Mouse (Mus musculus) left cerebral cortex, adult 2 months (tissue): Measurements from ENCODE around the gene Col1a1. TPM values are rescaled to one million over a fixed set of nuclear protein-coding genes. Genes with fewer than 3 reads are reported as not detected.

Source experiments
- DNase-seq, 2 experiments: peaks; one replicate each; pipeline ENCODE4 v3.0.0; 2021 to 2022; ENCODE audit warnings: low spot score in 2 of 2, mixed read lengths in 1 of 2; ENCODE audit errors: extremely low spot score in 1 of 2
- H3K27ac ChIP-seq: fragments of 200-600 bp; 2 replicates; pipeline ENCODE4 v1.8.1; 2022
- H3K4me3 ChIP-seq: fragments of 200-600 bp; 2 replicates; pipeline ENCODE4 v1.8.1; 2022
- CTCF ChIP-seq: fragments of 200-600 bp; IDR thresholded peaks from 2 replicates; pipeline ENCODE4 v1.8.1; 2022; ENCODE audit warnings: antibody characterized with exemption, mild to moderate bottlenecking, moderate library complexity
- intact Hi-C: fragments of 180-260 bp; cut with DNase I; formaldehyde crosslinking; loops from one replicate; pipeline ENCODE4 v1.15.1; 2025
- total RNA-seq, 2 experiments: library from RNA; stranded (reverse); gene quantifications; 2 replicates each; pipeline ENCODE4 v1.2.3; 2021

Col1a1 gene
- total RNA-seq, 2 experiments from 2014 or later = 15.2 to 16.9 TPM

- H3K27ac ChIP-seq = peak overlapping the region; percentile 98
- peak in 1 of 2 experiments; percentile 57 for DNase-seq
- H3K4me3 ChIP-seq = peak overlapping the region; percentile 71
- no peak for TF ChIP-seq CTCF
- intact Hi-C loops = loop anchor here (2.0 to 10.0 kb wide), 2 partner anchors 49 to 667 kb away; partner anchors contain the start of genes Ankrd40, Luc7l3 and Pdk2
Measured at GRCm38 (mm10) chr11:94991641-94992479, 55.8 kb downstream of the Col1a1 start.

- no peak for TF ChIP-seq CTCF
- H3K27ac ChIP-seq = peak overlapping the region; percentile 98
- intact Hi-C loops = loop anchor here (10.0 kb wide), 1 partner anchor 668 kb away; the partner anchor contains the start of genes Ankrd40 and Luc7l3
- no peak for DNase-seq
- peak overlapping the region; percentile 71 for H3K4me3 ChIP-seq
Measured at GRCm38 (mm10) chr11:94992480-94992753, 56.4 kb downstream of the Col1a1 start.

- Histone ChIP-seq H3K27ac (peak overlapping the region; percentile 98), H3K4me3 (peak overlapping the region; percentile 71)
- intact Hi-C loops = loop anchor here (10.0 kb wide), 1 partner anchor 668 kb away; the partner anchor contains the start of genes Ankrd40 and Luc7l3
- peak; percentile 50 to 61 for DNase-seq
- TF ChIP-seq CTCF = no peak
Measured at GRCm38 (mm10) chr11:94992754-94993606, 57.0 kb downstream of the Col1a1 start.

- DNase-seq = no peak
- no peak for TF ChIP-seq CTCF
- intact Hi-C loops = loop anchor here (10.0 kb wide), 1 partner anchor 670 kb away; the partner anchor contains the start of genes Ankrd40 and Luc7l3
- Histone ChIP-seq H3K27ac (peak overlapping the region; percentile 98), H3K4me3 (peak overlapping the region; percentile 71)
Measured at GRCm38 (mm10) chr11:94994208-94994814, 58.3 kb downstream of the Col1a1 start.

- no peak for TF ChIP-seq CTCF
- peak overlapping the region; percentile 71 for H3K4me3 ChIP-seq
- DNase-seq = no peak
- no peak overlapping the region for H3K27ac ChIP-seq
- intact Hi-C loops = loop anchor here (10.0 kb wide), 1 partner anchor 670 kb away; the partner anchor contains the start of genes Ankrd40 and Luc7l3
Measured at GRCm38 (mm10) chr11:94994947-94995772, 59.1 kb downstream of the Col1a1 start.

GRCm38 (mm10) chr11:94996101-94996500 is 60.1 kb downstream of the Col1a1 start:
- H3K4me3 ChIP-seq = no peak overlapping the region
- no peak for TF ChIP-seq CTCF
- H3K27ac ChIP-seq = no peak overlapping the region

GRCm38 (mm10) chr11:94996984-94997383 is 61.0 kb downstream of the Col1a1 start:
- intact Hi-C loops = loop anchor here (10.0 kb wide), 1 partner anchor 672 kb away; the partner anchor contains the start of genes Ankrd40 and Luc7l3
- Histone ChIP-seq H3K4me3 (no peak overlapping the region), H3K27ac (no peak overlapping the region)
- DNase-seq = no peak
- TF ChIP-seq CTCF = no peak

More at GRCm38 (mm10) chr11:94996101-94996500, 60.1 kb downstream of the Col1a1 start:
- DNase-seq = no peak
- intact Hi-C loops = loop anchor here (10.0 kb wide), 1 partner anchor 671 kb away; the partner anchor contains the start of genes Ankrd40 and Luc7l3

- no peak for TF ChIP-seq CTCF
- intact Hi-C loops = loop anchor here (10.0 kb wide), 1 partner anchor 673 kb away; the partner anchor contains the start of genes Ankrd40 and Luc7l3
- Histone ChIP-seq H3K4me3 (no peak overlapping the region), H3K27ac (peak overlapping the region; percentile 21)
- no peak for DNase-seq
Measured at GRCm38 (mm10) chr11:94997596-94997995, 61.6 kb downstream of the Col1a1 start.

GRCm38 (mm10) chr11:94998041-94998531 is 62.1 kb downstream of the Col1a1 start:
- peak; percentile 62 for DNase-seq
- H3K4me3 ChIP-seq = no peak overlapping the region
- intact Hi-C loops = loop anchor here (10.0 kb wide), 1 partner anchor 673 kb away; the partner anchor contains the start of genes Ankrd40 and Luc7l3
- TF ChIP-seq CTCF = no peak
- peak overlapping the region; percentile 21 for H3K27ac ChIP-seq

- peak overlapping the region; percentile 47 for H3K27ac ChIP-seq
- no peak for DNase-seq
- TF ChIP-seq CTCF = no peak
- intact Hi-C loops = no loop called here
- no peak overlapping the region for H3K4me3 ChIP-seq
Measured at GRCm38 (mm10) chr11:95000128-95000527, 64.1 kb downstream of the Col1a1 start.
